10 mouse cellular contexts compared by ENCODE assay signal in genomic region chr1:64518480-64518879, GRCm38 (mm10).
"Had no signal": no experiment of that assay in that cellular context is flagged by ENCODE, and none has a peak within 500 bp of the region (broad histone marks: within the 10 kb centered on the region; RNA-seq: fewer than 3 reads in every experiment).

No protein-coding gene starts in this region.

- DNase-seq: retina, postnatal 1 day; right cerebral cortex, adult 18-20 months; right cerebral cortex, postnatal 14 days; right cerebral cortex, postnatal 25 days; right cerebral cortex, postnatal 4 days; spleen, adult 18-20 months; thymus, adult 2 months; thymus, postnatal 14 days; thymus, postnatal 25 days; thymus, postnatal 36 days had no signal
